Mouse (Mus musculus) thymus, postnatal 10 days (tissue): ENCODE measurements around the gene Pnma1.

Source experiments
- DNase-seq, 2 experiments: peaks; one replicate each; pipeline ENCODE4 v3.0.0; 2021; ENCODE audit warnings: low spot score in 2 of 2

Gene Pnma1

GRCm38 (mm10) chr12:84154786-84155522, 6.7 kb upstream of the Pnma1 start:
- no peak for DNase-seq

GRCm38 (mm10) chr12:84153414-84153813, 5.1 kb upstream of the Pnma1 start:
- no peak for DNase-seq

GRCm38 (mm10) chr12:84152352-84153190, 4.3 kb upstream of the Pnma1 start:
- DNase-seq = no peak

- no peak for DNase-seq
These were observed 3.6 kb upstream of the Pnma1 start for GRCm38 (mm10) chr12:84151911-84152310.

GRCm38 (mm10) chr12:84150976-84151375, 2.7 kb upstream of the Pnma1 start:
- DNase-seq = no peak

GRCm38 (mm10) chr12:84149971-84150370, 1.7 kb upstream of the Pnma1 start:
- DNase-seq = no peak

GRCm38 (mm10) chr12:84148622-84149012, 328 bp upstream of the Pnma1 start:
- no peak for DNase-seq

- DNase-seq = no peak
These were observed 5.8 kb downstream of the Pnma1 start for GRCm38 (mm10) chr12:84142281-84143050.

- DNase-seq = no peak
These were observed 7.0 kb downstream of the Pnma1 start for GRCm38 (mm10) chr12:84141271-84141670.

GRCm38 (mm10) chr12:84140135-84140534, 8.2 kb downstream of the Pnma1 start:
- DNase-seq = no peak

- DNase-seq = no peak
These were observed 11.2 kb downstream of the Pnma1 start for GRCm38 (mm10) chr12:84137131-84137530.

GRCm38 (mm10) chr12:84132265-84132664, 16.0 kb downstream of the Pnma1 start:
- peak in 1 of 2 experiments; percentile 52 for DNase-seq

- no peak for DNase-seq
These were observed 18.4 kb downstream of the Pnma1 start for GRCm38 (mm10) chr12:84129931-84130330.

GRCm38 (mm10) chr12:84128576-84128975, 19.7 kb downstream of the Pnma1 start:
- no peak for DNase-seq

GRCm38 (mm10) chr12:84126899-84127298, 21.4 kb downstream of the Pnma1 start:
- no peak for DNase-seq

GRCm38 (mm10) chr12:84125892-84126291, 22.4 kb downstream of the Pnma1 start:
- DNase-seq = no peak

GRCm38 (mm10) chr12:84119584-84119983, 28.7 kb downstream of the Pnma1 start:
- DNase-seq = no peak

- peak; percentile 73 to 81 for DNase-seq
These were observed 33.9 kb downstream of the Pnma1 start, which contains the start of gene Dnal1 for GRCm38 (mm10) chr12:84114153-84114994. Dnal1 (plus strand) TSS chr12:84114366.

- no peak for DNase-seq
These were observed 34.6 kb downstream of the Pnma1 start for GRCm38 (mm10) chr12:84113676-84114075.

- DNase-seq = no peak
These were observed 37.5 kb downstream of the Pnma1 start for GRCm38 (mm10) chr12:84110814-84111213.

GRCm38 (mm10) chr12:84109924-84110323, 38.4 kb downstream of the Pnma1 start:
- DNase-seq = no peak
